Mouse (Mus musculus): Measurements from ENCODE around the gene Gnas. TPM values are rescaled to one million over a fixed set of nuclear protein-coding genes. Genes with fewer than 3 reads are reported as not detected.
"Not testable (repeated sequence)": the region's sequence is repeated elsewhere in the genome, so short reads cannot be mapped to it uniquely, and the experiment has no call there.

The Gnas gene
- polyA plus RNA-seq, 1 experiment from 2014 or later: 1,800 TPM

DNA sequence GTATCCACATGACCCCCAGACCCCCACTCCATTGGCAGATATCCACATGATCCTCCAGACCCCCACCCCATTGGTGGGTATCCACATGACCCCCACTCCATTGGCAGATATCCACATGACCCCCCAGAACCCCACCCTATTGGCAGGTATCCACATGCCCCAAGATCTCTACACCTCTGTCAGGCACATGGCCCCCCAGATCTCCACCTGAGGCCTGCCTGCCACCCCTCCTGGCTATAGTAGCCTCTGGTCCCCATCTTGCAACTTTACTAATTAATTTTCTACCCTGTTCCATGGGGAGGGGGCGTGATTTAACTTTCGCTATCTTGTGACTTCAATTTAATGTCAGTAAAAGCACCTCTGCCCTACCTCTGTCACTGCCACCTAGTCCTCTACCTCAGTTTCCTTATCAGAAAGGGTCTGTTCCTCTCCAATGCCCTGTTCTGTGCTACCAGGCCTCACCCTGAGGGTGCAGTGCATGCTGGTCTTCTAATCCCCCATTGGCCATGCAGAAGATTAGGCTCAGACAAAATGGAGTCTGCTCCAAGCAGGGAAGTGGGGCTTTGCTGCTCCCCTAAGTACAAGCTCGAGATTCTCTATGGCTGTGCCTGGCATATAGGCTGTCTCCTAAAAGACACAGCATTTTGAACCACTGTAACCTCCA, 56.2 kb downstream of the Gnas start:
- Histone ChIP-seq H3K27me3 (ENCODE audit: control insufficient read depth, insufficient read depth, low read length) (no peaks in the 10 kb centered on the region), H3K4me3 (replicated peaks; ENCODE audit: low read length) (no peak overlapping the region), H3K27ac (no peak overlapping the region), H3K9ac (no peak overlapping the region), H3K4me2 (replicated peaks) (no peak overlapping the region), H3K9me3 (ENCODE audit: control insufficient read depth, low read length) (no peaks in the 10 kb centered on the region), H3K36me3 (replicated peaks; ENCODE audit: control insufficient read depth, insufficient read depth) (peaks cover 22% of the 10 kb centered on the region), H3K4me1 (replicated peaks; ENCODE audit: control insufficient read depth, insufficient read depth, low read length) (peaks cover 48% of the 10 kb centered on the region)
- ATAC-seq (ENCODE audit: low FRiP score): no peak
- 90% methylated on average over 3 of the region's 3 CpGs for WGBS
- no peak for DNase-seq (ENCODE audit: low spot score)

- WGBS: 89% methylated on average over 4 of the region's 4 CpGs
- Histone ChIP-seq H3K4me3 (replicated peaks; ENCODE audit: low read length) (no peak overlapping the region), H3K9me3 (ENCODE audit: control insufficient read depth, low read length) (no peaks in the 10 kb centered on the region), H3K9ac (no peak overlapping the region), H3K36me3 (replicated peaks; ENCODE audit: control insufficient read depth, insufficient read depth) (peaks cover 29% of the 10 kb centered on the region), H3K27ac (no peak overlapping the region), H3K4me2 (replicated peaks) (no peak overlapping the region), H3K27me3 (ENCODE audit: control insufficient read depth, insufficient read depth, low read length) (no peaks in the 10 kb centered on the region), H3K4me1 (replicated peaks; ENCODE audit: control insufficient read depth, insufficient read depth, low read length) (peaks cover 42% of the 10 kb centered on the region)
- DNase-seq (ENCODE audit: low spot score) (no peak), ATAC-seq (ENCODE audit: low FRiP score) (no peak)
These were observed 56.9 kb downstream of the Gnas start for GRCm38 (mm10) chr2:174340893-174341580.

DNA sequence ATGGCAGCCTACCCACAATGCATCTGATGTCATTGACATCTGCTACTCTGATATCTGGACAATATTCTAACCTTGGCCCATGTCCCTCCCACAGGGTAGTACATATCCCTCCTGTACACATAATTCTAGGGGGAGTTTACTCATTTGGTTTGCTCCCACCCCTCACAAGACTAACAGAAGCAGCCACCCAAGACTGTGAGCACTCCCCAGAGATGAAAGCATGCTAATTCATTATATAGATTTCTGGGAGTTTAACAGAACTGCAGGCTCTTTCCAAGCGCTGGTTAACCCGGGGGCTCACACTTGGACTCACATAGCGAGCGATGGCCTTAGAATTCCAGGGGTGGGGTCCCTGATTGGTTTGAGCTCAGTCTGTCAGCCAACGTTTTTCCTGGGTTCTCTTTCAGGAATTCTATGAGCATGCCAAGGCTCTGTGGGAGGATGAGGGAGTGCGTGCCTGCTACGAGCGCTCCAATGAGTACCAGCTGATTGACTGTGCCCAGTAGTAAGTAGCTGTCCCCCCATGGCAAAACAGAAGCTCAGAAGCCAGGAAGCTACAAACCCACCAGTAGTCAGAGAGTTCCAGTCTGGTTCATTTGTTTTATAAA, 58.8 kb downstream of the Gnas start:
- Histone ChIP-seq H3K9me3 (ENCODE audit: control insufficient read depth, low read length) (no peaks in the 10 kb centered on the region), H3K4me1 (replicated peaks; ENCODE audit: control insufficient read depth, insufficient read depth, low read length) (peaks cover 34% of the 10 kb centered on the region), H3K36me3 (replicated peaks; ENCODE audit: control insufficient read depth, insufficient read depth) (peaks cover 43% of the 10 kb centered on the region), H3K9ac (no peak overlapping the region), H3K4me3 (replicated peaks; ENCODE audit: low read length) (no peak overlapping the region), H3K27me3 (ENCODE audit: control insufficient read depth, insufficient read depth, low read length) (no peaks in the 10 kb centered on the region), H3K27ac (peak overlapping the region; percentile 51), H3K4me2 (replicated peaks) (0 out of 2 replicates have a peak overlapping the region, but pooled peaks have one; percentile 13)
- WGBS: 53% methylated on average over 8 of the region's 8 CpGs
- no peak for DNase-seq (ENCODE audit: low spot score)
- peak; percentile 38; the same call in 1 of the 2 replicates for ATAC-seq (ENCODE audit: low FRiP score)

GRCm38 (mm10) chr2:174343566-174343965, 59.4 kb downstream of the Gnas start:
- peak overlapping the region; percentile 13; the same call in 1 of the 2 replicates for H3K4me2 ChIP-seq (replicated peaks)
- 60% methylated on average over 1 of the region's 1 CpGs for WGBS
- no peak overlapping the region for H3K4me3 ChIP-seq (replicated peaks; ENCODE audit: low read length)
- no peak overlapping the region for H3K9ac ChIP-seq
- peak overlapping the region; percentile 3; the same call in 1 of the 2 replicates for H3K27ac ChIP-seq
- peaks cover 43% of the 10 kb centered on the region for H3K36me3 ChIP-seq (replicated peaks; ENCODE audit: control insufficient read depth, insufficient read depth)
- H3K27me3 ChIP-seq (ENCODE audit: control insufficient read depth, insufficient read depth, low read length): no peaks in the 10 kb centered on the region
- peaks cover 31% of the 10 kb centered on the region for H3K4me1 ChIP-seq (replicated peaks; ENCODE audit: control insufficient read depth, insufficient read depth, low read length)
- H3K9me3 ChIP-seq (ENCODE audit: control insufficient read depth, low read length): no peaks in the 10 kb centered on the region
- ATAC-seq (ENCODE audit: low FRiP score): no peak
- DNase-seq (ENCODE audit: low spot score): no peak

GRCm38 (mm10) chr2:174344003-174344655, 60.0 kb downstream of the Gnas start:
- Histone ChIP-seq H3K4me2 (replicated peaks) (peak overlapping the region; percentile 13), H3K27ac (peak overlapping the region; percentile 3), H3K4me3 (replicated peaks; ENCODE audit: low read length) (no peak overlapping the region), H3K4me1 (replicated peaks; ENCODE audit: control insufficient read depth, insufficient read depth, low read length) (peaks cover 28% of the 10 kb centered on the region), H3K27me3 (ENCODE audit: control insufficient read depth, insufficient read depth, low read length) (no peaks in the 10 kb centered on the region), H3K9me3 (ENCODE audit: control insufficient read depth, low read length) (no peaks in the 10 kb centered on the region), H3K9ac (no peak overlapping the region), H3K36me3 (replicated peaks; ENCODE audit: control insufficient read depth, insufficient read depth) (peaks cover 43% of the 10 kb centered on the region)
- 22% methylated on average over 3 of the region's 3 CpGs for WGBS
- ATAC-seq (ENCODE audit: low FRiP score) (peak; percentile 80), DNase-seq (ENCODE audit: low spot score) (peak; percentile 86)

GRCm38 (mm10) chr2:174344996-174345395, 60.9 kb downstream of the Gnas start:
- Histone ChIP-seq H3K4me2 (replicated peaks) (no peak overlapping the region), H3K9ac (no peak overlapping the region), H3K9me3 (ENCODE audit: control insufficient read depth, low read length) (no peaks in the 10 kb centered on the region), H3K27ac (peak overlapping the region; percentile 5; the same call in 1 of the 2 replicates), H3K27me3 (ENCODE audit: control insufficient read depth, insufficient read depth, low read length) (no peaks in the 10 kb centered on the region), H3K4me3 (replicated peaks; ENCODE audit: low read length) (no peak overlapping the region), H3K36me3 (replicated peaks; ENCODE audit: control insufficient read depth, insufficient read depth) (peaks cover 43% of the 10 kb centered on the region), H3K4me1 (replicated peaks; ENCODE audit: control insufficient read depth, insufficient read depth, low read length) (peaks cover 28% of the 10 kb centered on the region)
- DNase-seq (ENCODE audit: low spot score): no peak
- WGBS: 91% methylated on average over 16 of the region's 16 CpGs
- no peak for ATAC-seq (ENCODE audit: low FRiP score)

GRCm38 (mm10) chr2:174346612-174346998, 62.5 kb downstream of the Gnas start, which contains the start of gene Gm20721:
Gene Gm20721 (minus strand): TSS chr2:174346712.
- DNase-seq (ENCODE audit: low spot score) (no peak), ATAC-seq (ENCODE audit: low FRiP score) (no peak)
- H3K4me2 ChIP-seq (replicated peaks): no peak within 1 kb of the TSS
- no peak within 1 kb of the TSS for H3K27ac ChIP-seq
- H3K27me3 ChIP-seq (ENCODE audit: control insufficient read depth, insufficient read depth, low read length): no peaks in the 10 kb centered on the region
- peaks cover 43% of the 10 kb centered on the region for H3K36me3 ChIP-seq (replicated peaks; ENCODE audit: control insufficient read depth, insufficient read depth)
- 95% methylated on average over 5 of the region's 5 CpGs for WGBS
- H3K4me3 ChIP-seq (replicated peaks; ENCODE audit: low read length): no peak within 1 kb of the TSS
- no peaks in the 10 kb centered on the region for H3K9me3 ChIP-seq (ENCODE audit: control insufficient read depth, low read length)
- peaks cover 28% of the 10 kb centered on the region for H3K4me1 ChIP-seq (replicated peaks; ENCODE audit: control insufficient read depth, insufficient read depth, low read length)
- no peak within 1 kb of the TSS for H3K9ac ChIP-seq

GRCm38 (mm10) chr2:174346999-174347668, 63.0 kb downstream of the Gnas start:
- H3K9ac ChIP-seq; DNase-seq (ENCODE audit: low spot score); ATAC-seq (ENCODE audit: low FRiP score); H3K9me3 ChIP-seq (ENCODE audit: control insufficient read depth, low read length); H3K4me3 ChIP-seq (replicated peaks; ENCODE audit: low read length); H3K27ac ChIP-seq; H3K4me2 ChIP-seq (replicated peaks); H3K27me3 ChIP-seq (ENCODE audit: control insufficient read depth, insufficient read depth, low read length): not testable (repeated sequence)
- WGBS: 100% methylated on average over 2 of the region's 2 CpGs
- peaks cover 43% of the 10 kb centered on the region for H3K36me3 ChIP-seq (replicated peaks; ENCODE audit: control insufficient read depth, insufficient read depth)
- peaks cover 28% of the 10 kb centered on the region for H3K4me1 ChIP-seq (replicated peaks; ENCODE audit: control insufficient read depth, insufficient read depth, low read length)
